ENCODE assay signal across 8 mouse cellular contexts in genomic region chr5:64883491-64883890, GRCm38 (mm10). TPM values are rescaled to one million over a fixed set of nuclear protein-coding genes. Genes with fewer than 3 reads are reported as not detected.
DNase-seq lines count a peak whose midpoint lies in the region; ATAC-seq and TF ChIP-seq lines count a peak whose summit lies in the region.

No protein-coding gene starts in this region.

- H3K9me3 ChIP-seq in heart, embryonic 12.5 days (replicated peaks), result peaks cover under 1% of the 10 kb centered on the region
- peaks cover 1% of the 10 kb centered on the region for H3K9me3 ChIP-seq in limb, embryonic 13.5 days

- no peak overlapping the region for H3K9ac ChIP-seq in heart, embryonic 12.5 days
- no peak overlapping the region for H3K9ac ChIP-seq in limb, embryonic 13.5 days

- H3K4me3 ChIP-seq in bone marrow, adult 2 months (replicated peaks; ENCODE audit: control insufficient read depth, low read depth, low read length), result no peak overlapping the region
- H3K4me3 ChIP-seq in heart, embryonic 12.5 days, result no peak overlapping the region
- no peak overlapping the region for H3K4me3 ChIP-seq in limb, embryonic 13.5 days

- 6% methylated on average over 4 of the region's 4 CpGs for WGBS in bone marrow, adult 2 months
- WGBS in heart, embryonic 12.5 days, result 4% methylated on average over 4 of the region's 4 CpGs
- WGBS in limb, embryonic 13.5 days, result 7% methylated on average over 4 of the region's 4 CpGs

- no peak for TF ChIP-seq POLR2A in bone marrow, adult 2 months (IDR thresholded peaks at IDR 0.05; ENCODE audit: borderline replicate concordance, control insufficient read depth, low read depth, low read length)

- no peak for TF ChIP-seq CTCF in bone marrow, adult 2 months (IDR thresholded peaks at IDR 0.05; ENCODE audit: control insufficient read depth, insufficient read depth, low read length)

- no peak for ATAC-seq in heart, embryonic 12.5 days (ENCODE audit: insufficient number of reproducible peaks, low FRiP score)
- ATAC-seq in limb, embryonic 13.5 days (ENCODE audit: low FRiP score, low read depth), result 0 out of 2 replicates have a peak, but pooled peaks have one; percentile 45
- ATAC-seq in erythroblast, adult 5-6 weeks (replicated peaks; ENCODE audit: low FRiP score, poor library complexity, severe bottlenecking), result no peak

- peak overlapping the region; percentile 17; the same call in 1 of the 2 replicates for H3K4me2 ChIP-seq in heart, embryonic 12.5 days
- H3K4me2 ChIP-seq in limb, embryonic 13.5 days (replicated peaks), result 0 out of 2 replicates have a peak overlapping the region, but pooled peaks have one; percentile 3

- H3K4me1 ChIP-seq in bone marrow, adult 2 months (ENCODE audit: control insufficient read depth, insufficient read depth, low read length), result peaks cover 3% of the 10 kb centered on the region; the same call in 1 of the 2 replicates
- H3K4me1 ChIP-seq in heart, embryonic 12.5 days (replicated peaks), result peaks cover 19% of the 10 kb centered on the region
- H3K4me1 ChIP-seq in limb, embryonic 13.5 days, result peaks cover 16% of the 10 kb centered on the region

- no peaks in the 10 kb centered on the region for H3K27me3 ChIP-seq in heart, embryonic 12.5 days (replicated peaks)
- H3K27me3 ChIP-seq in limb, embryonic 13.5 days, result no peaks in the 10 kb centered on the region

- peak; percentile 53 for DNase-seq in gastrocnemius, adult 18-20 months (ENCODE audit: low spot score)
- no peak for DNase-seq in gastrocnemius, postnatal 10 days
- DNase-seq in A20 (ENCODE audit: low read depth, low spot score), result peak; percentile 83
- DNase-seq in neural tube, embryonic 10.5 days (ENCODE audit: extremely low spot score, low spot score), result peak; percentile 39

- H3K27ac ChIP-seq in bone marrow, adult 2 months (ENCODE audit: control insufficient read depth, insufficient read depth, low read depth, low read length, poor library complexity), result peak overlapping the region; percentile 60; the same call in 1 of the 2 replicates
- H3K27ac ChIP-seq in heart, embryonic 12.5 days (ENCODE audit: poor library complexity, severe bottlenecking), result peak overlapping the region; percentile 57; the same call in 1 of the 2 replicates
- no peak overlapping the region for H3K27ac ChIP-seq in limb, embryonic 13.5 days

- H3K36me3 ChIP-seq in heart, embryonic 12.5 days, result no peaks in the 10 kb centered on the region
- H3K36me3 ChIP-seq in limb, embryonic 13.5 days, result no peaks in the 10 kb centered on the region

RNA-seq across cellular contexts. Expression of gene Tlr1, which starts 49.9 kb away (rescaled TPM):
- total RNA-seq in gastrocnemius, adult 18-20 months (2021), result under 1 TPM in 1 of 2 experiments, not detected in 1; 0.28 TPM
- under 1 TPM; 0.68 to 0.75 TPM for total RNA-seq in gastrocnemius, postnatal 10 days (2021)
- polyA plus RNA-seq in bone marrow, adult 2 months (2011; ENCODE audit: insufficient read depth, insufficient read length, low replicate concordance, missing spikeins), result 4.2 and 17.4 TPM in 2 replicates
- 0.21 and 0.47 TPM in 2 replicates for polyA plus RNA-seq in heart, embryonic 12.5 days (2016; fragmentation: Nextera tagmentation; extraction: Ambion mirVana)
- polyA plus RNA-seq in limb, embryonic 13.5 days (2015; fragmentation: Nextera tagmentation; extraction: Ambion mirVana), result 0.64 and 1.4 TPM in 2 replicates
- 0.19 and 2.9 TPM in 2 replicates for total RNA-seq in erythroblast, adult 5-6 weeks (2015; ENCODE audit: low replicate concordance)
- 1.4 and 1.9 TPM in 2 replicates for total RNA-seq in erythroblast, adult 5-6 weeks (2017; ENCODE audit: low replicate concordance)
